Mouse (Mus musculus) G1E (cell line): ENCODE data around the gene Rxylt1.

Experiments
- CTCF ChIP-seq: IDR thresholded peaks from 2 replicates; pipeline ENCODE4 v1.5.1; 2012; ENCODE audit warnings: low read depth, low read length, inconsistent platforms, mixed read lengths
- GATA1 ChIP-seq: IDR thresholded peaks from 2 replicates; pipeline ENCODE4 v1.6.1; 2012; ENCODE audit warnings: borderline replicate concordance, low read length, inconsistent platforms, mixed read lengths
- POLR2AphosphoS5 ChIP-seq: IDR thresholded peaks from 2 replicates; pipeline ENCODE4 v1.6.1; 2012; ENCODE audit warnings: low read depth, low read length, inconsistent platforms; ENCODE audit not compliant: insufficient replicate concordance

DNA sequence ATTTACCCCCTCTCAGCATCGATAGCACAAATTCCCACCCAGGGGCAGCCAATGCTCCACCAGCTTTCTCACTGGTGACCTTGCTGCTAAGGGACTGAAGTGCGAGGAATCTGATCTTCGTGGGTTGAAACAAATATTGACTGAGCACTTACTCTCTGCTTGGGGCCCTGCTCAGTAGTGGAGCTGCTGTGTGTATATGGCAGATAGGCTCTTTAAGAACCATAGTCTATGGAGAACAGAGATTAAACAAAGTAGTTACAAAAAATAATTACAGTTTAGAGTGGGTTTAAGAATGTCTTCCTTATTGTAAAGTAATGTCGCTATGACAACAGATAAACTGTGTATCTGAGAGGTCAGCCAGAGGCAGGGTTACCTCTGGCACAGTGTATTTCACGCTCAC, 66.8 kb downstream of the Rxylt1 start:
- no peak for TF ChIP-seq GATA1
- no peak for TF ChIP-seq CTCF
- TF ChIP-seq POLR2AphosphoS5 = no peak
